Comparison of ENCODE assay signal across 42 mouse cellular contexts in the genomic region with DNA sequence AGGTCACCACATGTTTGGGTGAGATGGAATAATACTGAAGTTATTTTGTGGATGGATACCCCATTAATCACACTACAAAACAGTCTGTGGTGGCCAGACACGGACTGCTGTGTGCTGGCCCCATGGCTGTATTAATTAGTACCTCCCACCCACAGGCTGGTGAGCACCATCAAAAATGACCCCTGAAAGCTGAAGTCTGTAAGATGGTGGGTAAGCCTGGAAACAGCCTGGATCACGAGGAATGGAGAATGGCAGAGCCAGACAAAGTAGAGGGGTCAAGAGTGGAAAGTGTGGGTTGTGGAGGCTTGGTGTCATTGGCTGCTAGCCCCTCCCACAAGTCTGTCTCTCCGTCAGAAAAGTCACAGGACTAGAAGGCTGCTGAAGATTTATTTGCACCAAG. TPM values are rescaled to one million over a fixed set of nuclear protein-coding genes. Genes with fewer than 3 reads are reported as not detected.
"Had no signal": no experiment of that assay in that cellular context is flagged by ENCODE, and none has a peak within 500 bp of the region (broad histone marks: within the 10 kb centered on the region; RNA-seq: fewer than 3 reads in every experiment).

No protein-coding gene starts in this region.

- H3K27ac ChIP-seq: heart, embryonic 13.5 days; heart, embryonic 15.5 days; hindbrain, embryonic 10.5 days; hindbrain, embryonic 12.5 days; hindbrain, embryonic 13.5 days; hindbrain, embryonic 14.5 days; hindbrain, embryonic 15.5 days; hindbrain, postnatal 0 days; intestine, embryonic 15.5 days; kidney, embryonic 15.5 days; kidney, postnatal 0 days; layer of hippocampus, adult 2 months; left cerebral cortex, adult 2 months had no signal

- H3K4me3 ChIP-seq: heart, embryonic 12.5 days; heart, embryonic 13.5 days; heart, embryonic 15.5 days; hindbrain, embryonic 10.5 days; hindbrain, embryonic 12.5 days; hindbrain, embryonic 13.5 days; hindbrain, embryonic 15.5 days; intestine, embryonic 15.5 days; kidney, embryonic 15.5 days; layer of hippocampus, adult 2 months; left cerebral cortex, adult 2 months had no signal

- H3K4me1 ChIP-seq: heart, embryonic 12.5 days; heart, embryonic 13.5 days; heart, embryonic 15.5 days; hindbrain, embryonic 12.5 days; hindbrain, embryonic 13.5 days; hindbrain, embryonic 15.5 days; intestine, embryonic 15.5 days; kidney, embryonic 15.5 days had no signal

- DNase-seq: heart, postnatal 10 days; heart, postnatal 14 days; heart, postnatal 36 days; heart, postnatal 4 days; kidney, adult 11 months; kidney, adult 18-20 months; kidney, adult 2 months; kidney, adult 8-10 months; kidney, adult 9 months; kidney, postnatal 10 days; kidney, postnatal 14 days; kidney, postnatal 36 days; kidney, postnatal 4 days; layer of hippocampus, adult 9-11 months; layer of hippocampus, postnatal 36 days had no signal

RNA-seq across cellular contexts. Expression of a gene that starts 31.3 kb away (rescaled TPM):
- total RNA-seq: heart, postnatal 10 days; heart, postnatal 14 days; heart, postnatal 36 days; hematopoietic stem cell, adult 5-6 weeks; hindbrain, postnatal 0 days; layer of hippocampus, adult 18-20 months; layer of hippocampus, adult 2 months; layer of hippocampus, adult 8-10 months; layer of hippocampus, postnatal 10 days; layer of hippocampus, postnatal 14 days; layer of hippocampus, postnatal 25 days; layer of hippocampus, postnatal 36 days; left cerebral cortex, adult 18-20 months; left cerebral cortex, adult 2 months; left cerebral cortex, adult 8-10 months had no signal
- polyA plus RNA-seq: hindbrain, embryonic 10.5 days; hindbrain, embryonic 11.5 days; hindbrain, embryonic 12.5 days; hindbrain, embryonic 13.5 days; hindbrain, embryonic 14.5 days; hindbrain, embryonic 15.5 days; hindbrain, embryonic 16.5 days; hindbrain, postnatal 0 days; inflammation-experienced regulatory T-cells, adult 6 months; intestine, embryonic 14.5 days; kidney, embryonic 15.5 days; large intestine, adult 2 months had no signal
